Mouse (Mus musculus) olfactory bulb, adult 2 months (tissue): ENCODE measurements at regions not wholly inside any gene's neighbourhood (a gene's known extent, or its start where the extent isn't known, plus 50 kb on each side); places are given as distances from the start of the nearest gene placed in this dataset.

ENCODE experiments used
- CTCF ChIP-seq: fragments of 200-500 bp; IDR thresholded peaks from 2 replicates; pipeline ENCODE4 v1.5.1; 2012; ENCODE audit warnings: low read depth, mild to moderate bottlenecking, low read length, moderate library complexity; ENCODE audit not compliant: insufficient read depth
- POLR2A ChIP-seq: fragments of 200-500 bp; IDR thresholded peaks from 2 replicates; pipeline ENCODE4 v1.6.1; 2012; ENCODE audit warnings: mild to moderate bottlenecking, low read depth, low read length, moderate library complexity; ENCODE audit not compliant: insufficient read depth

DNA sequence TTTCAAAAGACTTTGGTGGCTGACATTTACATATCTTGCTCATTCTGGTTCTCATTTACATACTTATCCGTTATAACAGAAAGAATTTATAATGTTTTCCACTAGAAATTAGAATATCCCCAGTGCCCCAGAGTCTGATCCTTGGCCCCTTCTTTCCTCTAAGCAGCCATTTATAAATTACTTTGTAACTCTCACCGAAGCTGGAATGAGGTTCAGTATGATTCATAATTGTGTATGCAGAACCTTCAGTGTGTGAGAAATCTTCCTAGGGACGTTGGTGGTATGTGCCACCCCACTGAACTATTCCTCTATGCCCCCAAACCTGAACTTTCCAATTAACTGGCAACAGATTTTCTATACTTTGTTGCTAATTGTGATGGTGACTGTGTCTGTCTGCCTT is 104.7 kb downstream of the Gm5447 start:
- TF ChIP-seq CTCF (no peak), POLR2A (no peak)
